Mouse (Mus musculus): ENCODE measurements around the gene Immt. TPM values are rescaled to one million over a fixed set of nuclear protein-coding genes. Genes with fewer than 3 reads are reported as not detected.

Gene Immt
- 104 TPM for total RNA-seq (2023)

GRCm38 (mm10) chr6:71830690-71831580 lies at the start of gene Immt:
Gene Immt, plus strand, starts transcription at chr6:71831331.

GRCm38 (mm10) chr6:71826869-71827268 lies 4.3 kb upstream of the Immt start, which contains the start of gene Mrpl35:
Gene Mrpl35, minus strand, starts transcription at chr6:71826969.

GRCm38 (mm10) chr6:71908481-71909381 lies 77.6 kb downstream of the Immt start, which contains the start of the genes Ptcd3 and Polr1a:
Gene Ptcd3, minus strand, starts transcription at chr6:71908750.
Gene Polr1a, plus strand, starts transcription at chr6:71909053.

Other genes with a start within 250 kb of the Immt start
- 145 TPM for gene Kdm3a, start 198.3 kb upstream of the Immt start, total RNA-seq (2023)
- gene Reep1, start 123.8 kb upstream of the Immt start, total RNA-seq (2023): 0.15 TPM
- gene Mrpl35, start 4.4 kb upstream of the Immt start, total RNA-seq (2023): 20.8 TPM
- 108 TPM for gene Ptcd3, start 77.4 kb downstream of the Immt start, total RNA-seq (2023)
- gene Polr1a, start 77.7 kb downstream of the Immt start, total RNA-seq (2023): 86.5 TPM